Mouse (Mus musculus) neural tube, embryonic 13.5 days (tissue): ENCODE data around the gene Gm21992. TPM values are rescaled to one million over a fixed set of nuclear protein-coding genes. Genes with fewer than 3 reads are reported as not detected.

Experiments used
- ATAC-seq: fragments of 200-750 bp; cut with Nextera tagmentation; 2 replicates; pipeline ENCODE4 v1.8.0; 2017; ENCODE audit warnings: low read depth, mild to moderate bottlenecking, moderate TSS enrichment, moderate library complexity
- H3K27ac ChIP-seq: fragments of 300-500 bp; sonication (generic); replicated peaks from 2 replicates; pipeline ENCODE4 v1.5.1; 2015; ENCODE audit warnings: moderate library complexity, mild to moderate bottlenecking, inconsistent platforms
- H3K27me3 ChIP-seq: fragments of 300-500 bp; sonication (generic); 2 replicates; pipeline ENCODE4 v1.6.1; 2015; ENCODE audit warnings: mild to moderate bottlenecking, inconsistent platforms
- H3K36me3 ChIP-seq: fragments of 300-500 bp; sonication (generic); 2 replicates; pipeline ENCODE4 v1.6.1; 2015; ENCODE audit warnings: mild to moderate bottlenecking, inconsistent platforms
- H3K4me1 ChIP-seq: fragments of 300-500 bp; sonication (generic); replicated peaks from 2 replicates; pipeline ENCODE4 v1.6.1; 2015; ENCODE audit warnings: inconsistent platforms
- H3K4me2 ChIP-seq: fragments of 300-500 bp; sonication (generic); 2 replicates; pipeline ENCODE4 v1.6.1; 2015; ENCODE audit warnings: inconsistent platforms, mild to moderate bottlenecking, moderate library complexity
- H3K4me3 ChIP-seq: fragments of 300-500 bp; sonication (generic); 2 replicates; pipeline ENCODE4 v1.5.1; 2015; ENCODE audit warnings: mild to moderate bottlenecking, inconsistent platforms
- H3K9ac ChIP-seq: fragments of 300-500 bp; sonication (generic); 2 replicates; pipeline ENCODE4 v1.6.1; 2015; ENCODE audit warnings: moderate library complexity, mild to moderate bottlenecking, inconsistent platforms
- H3K9me3 ChIP-seq: fragments of 300-500 bp; sonication (generic); 2 replicates; pipeline ENCODE4 v1.6.1; 2016; ENCODE audit warnings: inconsistent platforms
- WGBS: fragments of 180-500 bp; shearing (Covaris S2); methylation state at CpG from one replicate; pipeline ENCODE4 v1.1.7; 2015; 5-methylcytosine and 5-hydroxymethylcytosine counted together
- polyA plus RNA-seq: library from polyadenylated mRNA; unstranded; fragments of >200 nt; fragmentation: Nextera tagmentation; extraction: Ambion mirVana; gene quantifications from 2 replicates; pipeline ENCODE4 v1.2.1, GENCODE M21; 2015

Gm21992 gene
- polyA plus RNA-seq, 1 experiment from 2014 or later: 37.3 TPM

DNA sequence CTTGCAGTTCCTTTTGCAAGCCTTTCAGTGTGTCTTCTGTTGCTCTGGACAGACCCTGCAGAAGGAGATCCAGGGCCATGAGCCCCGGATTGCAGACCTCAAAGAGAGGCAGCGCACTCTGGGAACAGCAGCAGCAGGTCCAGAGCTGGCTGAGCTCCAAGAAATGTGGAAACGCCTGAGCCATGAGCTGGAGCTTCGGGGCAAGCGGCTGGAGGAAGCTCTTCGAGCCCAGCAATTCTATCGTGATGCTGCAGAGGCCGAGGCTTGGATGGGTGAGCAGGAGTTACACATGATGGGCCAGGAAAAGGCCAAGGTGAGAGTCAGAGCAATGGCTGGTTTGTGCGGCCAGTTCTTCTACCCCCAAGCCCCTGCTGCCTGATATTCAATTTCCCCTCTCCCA is 66.4 kb downstream of the Gm21992 start:
- no peak overlapping the region for H3K4me3 ChIP-seq
- no peak for ATAC-seq
- no peak overlapping the region for H3K9ac ChIP-seq
- peaks cover 94% of the 10 kb centered on the region for H3K36me3 ChIP-seq
- no peaks in the 10 kb centered on the region for H3K27me3 ChIP-seq
- 74% methylated on average over 9 of the region's 9 CpGs for WGBS
- no peaks in the 10 kb centered on the region for H3K4me1 ChIP-seq
- no peaks in the 10 kb centered on the region for H3K9me3 ChIP-seq
- H3K27ac ChIP-seq: no peak overlapping the region
- H3K4me2 ChIP-seq: no peak overlapping the region

DNA sequence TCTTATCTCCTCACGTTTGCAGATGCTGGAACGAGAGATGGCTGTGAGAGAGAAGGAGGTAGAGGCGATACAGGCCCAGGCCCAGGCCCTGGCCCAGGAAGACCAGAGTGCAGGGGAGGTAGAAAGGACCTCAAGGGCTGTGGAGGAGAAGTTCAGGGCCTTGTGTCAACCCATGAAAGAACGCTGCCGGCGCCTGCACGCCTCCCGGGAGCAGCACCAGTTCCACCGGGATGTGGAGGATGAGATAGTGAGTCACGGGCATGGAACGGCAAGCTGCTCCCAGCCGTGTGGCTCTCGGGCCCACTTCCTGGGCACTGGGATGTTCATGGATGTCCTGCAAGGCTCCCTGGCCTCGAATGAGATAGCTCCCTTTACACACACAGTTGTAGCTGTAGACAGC is 67.4 kb downstream of the Gm21992 start:
- Histone ChIP-seq H3K27ac (no peak overlapping the region), H3K9me3 (no peaks in the 10 kb centered on the region), H3K4me2 (no peak overlapping the region), H3K36me3 (peaks cover 94% of the 10 kb centered on the region), H3K4me3 (no peak overlapping the region), H3K9ac (no peak overlapping the region), H3K27me3 (no peaks in the 10 kb centered on the region), H3K4me1 (no peaks in the 10 kb centered on the region)
- 81% methylated on average over 14 of the region's 14 CpGs for WGBS
- no peak for ATAC-seq

DNA sequence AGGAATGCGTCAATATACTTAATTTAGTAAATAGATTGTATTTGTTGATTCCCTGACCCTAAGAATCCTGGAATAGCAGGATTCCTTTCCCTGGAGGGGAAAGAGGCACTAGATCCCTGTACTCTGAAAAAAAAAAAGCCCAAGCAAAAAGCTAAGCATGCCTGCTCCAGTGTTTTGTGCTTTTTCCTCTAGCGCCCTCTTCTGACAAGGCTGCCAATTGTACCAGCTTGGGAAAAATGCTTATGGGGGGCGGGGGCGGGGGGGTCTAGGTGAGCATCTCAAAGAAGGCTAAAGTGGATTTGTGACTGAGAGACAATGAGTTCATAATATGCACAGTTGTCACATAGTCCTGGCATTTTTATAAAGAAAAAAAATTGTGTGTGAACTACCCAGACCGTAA is 67.9 kb downstream of the Gm21992 start:
- no peak for ATAC-seq
- Histone ChIP-seq H3K36me3 (peaks cover 93% of the 10 kb centered on the region), H3K27ac (no peak overlapping the region), H3K9ac (no peak overlapping the region), H3K4me3 (no peak overlapping the region), H3K4me1 (no peaks in the 10 kb centered on the region), H3K27me3 (no peaks in the 10 kb centered on the region), H3K9me3 (no peaks in the 10 kb centered on the region), H3K4me2 (no peak overlapping the region)
- 39% methylated on average over 5 of the region's 5 CpGs for WGBS

DNA sequence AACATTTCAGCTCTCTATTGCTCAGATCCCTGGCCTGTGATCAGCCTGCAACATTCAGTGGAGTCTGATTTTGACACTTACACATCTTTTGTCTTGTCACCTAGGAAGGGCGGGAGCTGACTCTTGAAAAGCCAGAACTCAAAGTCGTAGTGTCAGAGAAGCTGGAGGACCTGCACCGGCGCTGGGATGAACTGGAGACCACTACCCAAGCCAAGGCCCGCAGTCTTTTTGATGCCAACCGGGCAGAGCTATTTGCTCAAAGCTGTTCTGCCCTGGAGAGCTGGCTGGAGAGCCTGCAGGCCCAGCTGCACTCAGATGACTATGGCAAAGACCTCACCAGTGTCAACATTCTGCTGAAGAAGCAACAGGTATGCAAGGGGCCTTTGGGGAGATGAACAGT is 69.2 kb downstream of the Gm21992 start:
- Histone ChIP-seq H3K4me3 (no peak overlapping the region), H3K27ac (no peak overlapping the region), H3K27me3 (no peaks in the 10 kb centered on the region), H3K36me3 (peaks cover 93% of the 10 kb centered on the region), H3K4me1 (no peaks in the 10 kb centered on the region), H3K4me2 (no peak overlapping the region), H3K9ac (no peak overlapping the region), H3K9me3 (no peaks in the 10 kb centered on the region)
- 91% methylated on average over 6 of the region's 6 CpGs for WGBS
- ATAC-seq: no peak

DNA sequence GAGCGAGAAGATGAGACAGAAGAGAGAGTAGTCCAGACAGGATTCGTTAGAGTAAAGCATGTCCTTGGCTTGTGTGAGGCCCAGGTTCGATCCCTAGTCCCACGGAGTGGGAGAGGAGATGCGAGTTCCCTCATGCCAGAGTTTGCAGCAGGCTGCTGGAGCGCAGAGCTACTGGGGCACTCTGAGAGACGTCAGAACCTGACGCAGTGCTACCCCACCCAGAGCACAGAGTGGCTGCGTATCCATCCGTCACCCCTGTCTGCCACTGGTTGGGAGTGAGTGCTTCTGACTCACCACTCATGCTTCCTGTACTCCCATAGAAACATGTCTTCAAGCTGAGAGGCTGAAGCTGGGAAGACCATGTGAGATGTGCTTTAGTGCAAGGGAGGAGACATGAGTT is 69.9 kb downstream of the Gm21992 start:
- Histone ChIP-seq H3K36me3 (peaks cover 93% of the 10 kb centered on the region), H3K9ac (no peak overlapping the region), H3K9me3 (no peaks in the 10 kb centered on the region), H3K27ac (no peak overlapping the region), H3K4me3 (no peak overlapping the region), H3K4me1 (no peaks in the 10 kb centered on the region), H3K27me3 (no peaks in the 10 kb centered on the region), H3K4me2 (no peak overlapping the region)
- no peak for ATAC-seq
- 85% methylated on average over 10 of the region's 10 CpGs for WGBS

- H3K4me1 ChIP-seq: no peaks in the 10 kb centered on the region
- peaks cover 91% of the 10 kb centered on the region for H3K36me3 ChIP-seq
- no peak for ATAC-seq
- no peak overlapping the region for H3K4me2 ChIP-seq
- no peak overlapping the region for H3K9ac ChIP-seq
- no peak overlapping the region for H3K4me3 ChIP-seq
- H3K9me3 ChIP-seq: no peaks in the 10 kb centered on the region
- H3K27me3 ChIP-seq: no peaks in the 10 kb centered on the region
- 95% methylated on average over 5 of the region's 5 CpGs for WGBS
- H3K27ac ChIP-seq: no peak overlapping the region
Observed at GRCm38 (mm10) chr19:4739762-4740161, 71.7 kb downstream of the Gm21992 start.

GRCm38 (mm10) chr19:4739053-4739452 is 72.4 kb downstream of the Gm21992 start:
- Histone ChIP-seq H3K27ac (no peak overlapping the region), H3K9me3 (no peaks in the 10 kb centered on the region), H3K4me3 (no peak overlapping the region), H3K36me3 (peaks cover 91% of the 10 kb centered on the region), H3K4me2 (no peak overlapping the region), H3K27me3 (no peaks in the 10 kb centered on the region), H3K4me1 (no peaks in the 10 kb centered on the region), H3K9ac (no peak overlapping the region)
- no peak for ATAC-seq
- 92% methylated on average over 11 of the region's 11 CpGs for WGBS

- H3K9ac ChIP-seq: no peak overlapping the region
- WGBS: 86% methylated on average over 13 of the region's 13 CpGs
- H3K9me3 ChIP-seq: no peaks in the 10 kb centered on the region
- no peak overlapping the region for H3K27ac ChIP-seq
- no peak for ATAC-seq
- no peak overlapping the region for H3K4me2 ChIP-seq
- H3K36me3 ChIP-seq: peaks cover 97% of the 10 kb centered on the region
- no peaks in the 10 kb centered on the region for H3K27me3 ChIP-seq
- no peak overlapping the region for H3K4me3 ChIP-seq
- H3K4me1 ChIP-seq: no peaks in the 10 kb centered on the region
Observed at GRCm38 (mm10) chr19:4737866-4738265, 73.5 kb downstream of the Gm21992 start.

DNA sequence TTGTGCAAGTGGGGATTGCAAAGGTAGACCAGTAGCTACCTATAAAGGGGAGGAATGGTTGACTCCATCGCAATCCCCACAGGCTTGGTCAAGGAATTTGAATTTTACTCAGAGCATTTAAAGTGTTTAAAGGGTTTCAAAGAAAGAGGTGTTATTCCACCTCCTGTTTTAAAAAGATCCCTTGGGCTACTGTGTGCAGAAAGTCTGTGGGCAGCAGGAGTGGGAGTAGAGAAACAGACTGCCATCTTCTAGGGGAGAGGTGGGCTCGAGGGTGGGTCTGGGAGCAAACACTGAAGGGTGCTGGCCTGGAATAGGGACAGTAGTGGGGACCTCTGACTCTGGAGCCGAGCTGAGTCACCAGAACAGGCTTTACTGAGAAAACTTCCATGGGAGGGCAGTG is 78.4 kb downstream of the Gm21992 start:
- WGBS: 91% methylated on average over 3 of the region's 3 CpGs
- H3K36me3 ChIP-seq: peaks cover 97% of the 10 kb centered on the region
- H3K4me1 ChIP-seq: no peaks in the 10 kb centered on the region
- no peak overlapping the region for H3K27ac ChIP-seq
- no peak for ATAC-seq
- H3K9ac ChIP-seq: no peak overlapping the region
- no peak overlapping the region for H3K4me2 ChIP-seq
- no peaks in the 10 kb centered on the region for H3K9me3 ChIP-seq
- H3K4me3 ChIP-seq: no peak overlapping the region
- H3K27me3 ChIP-seq: no peaks in the 10 kb centered on the region

- Histone ChIP-seq H3K4me1 (no peaks in the 10 kb centered on the region), H3K9me3 (no peaks in the 10 kb centered on the region), H3K27me3 (no peaks in the 10 kb centered on the region), H3K4me3 (no peak overlapping the region), H3K36me3 (peaks cover 96% of the 10 kb centered on the region), H3K27ac (no peak overlapping the region), H3K4me2 (no peak overlapping the region), H3K9ac (no peak overlapping the region)
- WGBS: 88% methylated on average over 9 of the region's 9 CpGs
- no peak for ATAC-seq
Observed at GRCm38 (mm10) chr19:4729186-4729585, 82.2 kb downstream of the Gm21992 start.

- 24% methylated on average over 11 of the region's 11 CpGs for WGBS
- Histone ChIP-seq H3K4me1 (peaks cover 22% of the 10 kb centered on the region; the same call in 1 of the 2 replicates), H3K36me3 (peaks cover 57% of the 10 kb centered on the region), H3K27ac (no peak overlapping the region), H3K9ac (no peak overlapping the region), H3K4me2 (no peak overlapping the region), H3K9me3 (no peaks in the 10 kb centered on the region), H3K27me3 (no peaks in the 10 kb centered on the region), H3K4me3 (no peak overlapping the region)
- no peak for ATAC-seq
Observed at GRCm38 (mm10) chr19:4720671-4721244, 90.7 kb downstream of the Gm21992 start.

DNA sequence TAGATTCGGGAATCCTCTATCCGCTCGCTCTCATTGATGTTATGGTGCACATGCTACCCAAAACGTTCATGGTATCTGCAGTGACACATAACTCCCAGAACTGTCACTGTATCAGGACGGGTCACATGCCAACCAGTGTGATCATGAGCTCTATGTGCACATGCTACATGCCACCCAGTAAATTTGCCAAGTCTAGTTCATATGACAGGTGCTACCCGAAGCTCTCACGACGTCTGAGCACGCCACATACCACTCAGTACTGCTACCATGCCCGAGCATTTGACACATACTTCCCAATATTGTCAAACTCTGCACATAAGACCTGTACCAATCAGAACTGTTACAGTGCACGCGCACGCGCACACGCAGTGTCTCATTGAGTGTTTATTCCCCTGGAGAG is 91.3 kb downstream of the Gm21992 start:
- no peaks in the 10 kb centered on the region for H3K27me3 ChIP-seq
- H3K4me2 ChIP-seq: no peak overlapping the region
- 82% methylated on average over 15 of the region's 15 CpGs for WGBS
- no peak overlapping the region for H3K9ac ChIP-seq
- H3K36me3 ChIP-seq: peaks cover 51% of the 10 kb centered on the region
- no peaks in the 10 kb centered on the region for H3K9me3 ChIP-seq
- H3K4me3 ChIP-seq: no peak overlapping the region
- no peak for ATAC-seq
- peaks cover 27% of the 10 kb centered on the region for H3K4me1 ChIP-seq
- no peak overlapping the region for H3K27ac ChIP-seq

DNA sequence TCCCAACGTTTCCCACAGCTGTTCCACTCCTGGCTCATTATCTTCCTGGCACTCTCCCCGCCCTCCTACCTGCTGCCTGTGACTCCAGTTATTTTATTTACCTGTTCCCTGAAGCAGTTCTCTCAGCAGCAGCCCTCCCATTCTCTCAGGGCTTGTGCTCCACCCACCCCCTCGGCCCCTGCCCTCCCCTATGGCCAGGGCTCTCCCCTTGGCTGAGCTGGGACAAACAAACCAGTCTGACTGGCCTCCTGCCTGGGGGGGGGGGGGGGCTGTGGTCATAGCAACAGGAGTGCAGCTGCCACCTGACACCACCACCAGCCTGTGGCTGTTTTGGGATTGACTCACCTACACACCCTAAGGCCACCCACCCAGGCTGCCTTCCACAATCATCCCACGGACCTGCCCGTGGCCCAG is 92.1 kb downstream of the Gm21992 start:
- peaks cover 45% of the 10 kb centered on the region for H3K36me3 ChIP-seq
- ATAC-seq: no peak
- 35% methylated on average over 5 of the region's 5 CpGs for WGBS

More for the DNA sequence above, 92.1 kb downstream of the Gm21992 start:
- Histone ChIP-seq H3K9ac (no peak overlapping the region), H3K27me3 (no peaks in the 10 kb centered on the region), H3K27ac (no peak overlapping the region), H3K9me3 (no peaks in the 10 kb centered on the region), H3K4me2 (no peak overlapping the region), H3K4me3 (no peak overlapping the region), H3K4me1 (peaks cover 35% of the 10 kb centered on the region)
